Mouse (Mus musculus): Measurements from ENCODE around the gene Ap3s2. TPM values are rescaled to one million over a fixed set of nuclear protein-coding genes. Genes with fewer than 3 reads are reported as not detected.

Ap3s2 gene
- total RNA-seq (2023) = 10 to 100 TPM; 13.9 to 14.0 TPM

GRCm38 (mm10) chr7:79920344-79920983 is at the start of gene Ap3s2:
Gene Ap3s2, minus strand, starts transcription at chr7:79920649.

GRCm38 (mm10) chr7:79934862-79935510 is 14.5 kb upstream of the Ap3s2 start, which contains the start of gene Arpin:
Gene Arpin, minus strand, starts transcription at chr7:79935359.

GRCm38 (mm10) chr7:79860811-79861210 is 59.6 kb downstream of the Ap3s2 start, which contains the start of gene Anpep:
Gene Anpep, minus strand, starts transcription at chr7:79861059.

Other genes with a start within 250 kb of the Ap3s2 start
- gene Kif7, start 204.9 kb downstream of the Ap3s2 start, total RNA-seq (2023) = under 1 TPM; 0.76 to 0.91 TPM
- gene Plin1, start 187.7 kb downstream of the Ap3s2 start, total RNA-seq (2023) = under 1 TPM in 1 of 2 experiments, not detected in 1; 0.33 TPM
- 1 to 10 TPM; 3.6 to 4.8 TPM for gene Pex11a, start 177.5 kb downstream of the Ap3s2 start, total RNA-seq (2023)
- not detected for gene Wdr93, start 177.5 kb downstream of the Ap3s2 start, total RNA-seq (2023)
- gene Mesp1, start 126.9 kb downstream of the Ap3s2 start, total RNA-seq (2023) = not detected
- not detected for gene Mesp2, start 109.9 kb downstream of the Ap3s2 start, total RNA-seq (2023)
- gene Anpep, start 59.6 kb downstream of the Ap3s2 start, total RNA-seq (2023) = 1 to 10 TPM; 7.9 to 8.3 TPM
- 1 to 10 TPM; 1.6 to 3.8 TPM for gene Arpin, start 14.7 kb upstream of the Ap3s2 start, total RNA-seq (2023)
- 100 to 1,000 TPM; 325 to 334 TPM for gene Zfp710, start 104.2 kb upstream of the Ap3s2 start, total RNA-seq (2023)
- gene Idh2, start 194.7 kb upstream of the Ap3s2 start, total RNA-seq (2023) = 10 to 100 TPM; 46.3 to 53.6 TPM

Data from monocyte, adult 59 days (primary cell).